Mouse (Mus musculus): ENCODE data around the gene Cish.

- TF ChIP-seq CTCF (IDR thresholded peaks at IDR 0.05; ENCODE audit: low read depth) (no peak), EP300 (IDR thresholded peaks at IDR 0.05; ENCODE audit: low read depth) (no peak)
Observed at GRCm38 (mm10) chr9:107304383-107304782, 8.6 kb downstream of the Cish start.
